Mouse (Mus musculus) frontal cortex, postnatal 14 days (tissue): ENCODE data around the gene 6030445D17Rik.

Experiments used
- DNase-seq, 2 experiments: peaks; one replicate each; pipeline ENCODE4 v3.0.0; 2022; ENCODE audit warnings: low spot score in 2 of 2

The 6030445D17Rik gene

GRCm38 (mm10) chr4:136459210-136459609, 2.8 kb upstream of the 6030445D17Rik start:
- no peak for DNase-seq

GRCm38 (mm10) chr4:136461206-136461605, 844 bp upstream of the 6030445D17Rik start:
- DNase-seq = no peak

- no peak for DNase-seq
Observed at GRCm38 (mm10) chr4:136461761-136462085, 327 bp upstream of the 6030445D17Rik start.

GRCm38 (mm10) chr4:136462839-136463178, 759 bp downstream of the 6030445D17Rik start:
- no peak for DNase-seq

- no peak for DNase-seq
Observed at GRCm38 (mm10) chr4:136463436-136463835, 1.4 kb downstream of the 6030445D17Rik start.

GRCm38 (mm10) chr4:136466226-136466625, 4.2 kb downstream of the 6030445D17Rik start:
- no peak for DNase-seq

- peak; percentile 30 to 47 for DNase-seq
Observed at GRCm38 (mm10) chr4:136468553-136469327, 6.7 kb downstream of the 6030445D17Rik start.

GRCm38 (mm10) chr4:136469371-136469903, 7.4 kb downstream of the 6030445D17Rik start, which contains the start of gene Luzp1:
Gene Luzp1, plus strand, starts transcription at chr4:136469761.
- DNase-seq = peak; percentile 87 to 93

- DNase-seq = no peak
Observed at GRCm38 (mm10) chr4:136469941-136470346, 7.9 kb downstream of the 6030445D17Rik start.

- DNase-seq = peak in 1 of 2 experiments; percentile 36
Observed at GRCm38 (mm10) chr4:136470347-136471071, 8.5 kb downstream of the 6030445D17Rik start.

- DNase-seq = no peak
Observed at GRCm38 (mm10) chr4:136476692-136477091, 14.6 kb downstream of the 6030445D17Rik start.

GRCm38 (mm10) chr4:136486549-136486948, 24.5 kb downstream of the 6030445D17Rik start:
- DNase-seq = no peak

- no peak for DNase-seq
Observed at GRCm38 (mm10) chr4:136495993-136496392, 33.9 kb downstream of the 6030445D17Rik start.

- DNase-seq = no peak
Observed at GRCm38 (mm10) chr4:136505426-136506215, 43.6 kb downstream of the 6030445D17Rik start.

GRCm38 (mm10) chr4:136509857-136510256, 47.8 kb downstream of the 6030445D17Rik start:
- DNase-seq = no peak

- no peak for DNase-seq
Observed at GRCm38 (mm10) chr4:136511708-136512107, 49.7 kb downstream of the 6030445D17Rik start.

- no peak for DNase-seq
Observed at GRCm38 (mm10) chr4:136512905-136513304, 50.9 kb downstream of the 6030445D17Rik start.
